Mouse (Mus musculus) thymus, postnatal 0 days (tissue): Measurements from ENCODE around the gene 1700001P01Rik. TPM values are rescaled to one million over a fixed set of nuclear protein-coding genes. Genes with fewer than 3 reads are reported as not detected.

Experiments used
- microRNA-seq: library from miRNA; unstranded; fragments of <30 nt; microRNA quantifications from one replicate; pipeline ENCODE4, GENCODE M21; 2016; ENCODE audit warnings: borderline number of aligned reads
- polyA plus RNA-seq: library from polyadenylated mRNA; unstranded; fragments of >200 nt; fragmentation: Nextera tagmentation; extraction: Ambion mirVana; gene quantifications from 2 replicates; pipeline ENCODE4 v1.2.1, GENCODE M21; 2015

The 1700001P01Rik gene
- polyA plus RNA-seq, 1 experiment from 2014 or later: not detected

Small RNA genes within 50 kb of the gene (microRNA-seq; reads per million reads assigned to microRNA genes)
- not detected for gene Mir8102

Other genes starting within 250 kb of the 1700001P01Rik start
- 0.05 and 0.06 TPM in 2 replicates for gene Srcin1, start 199.7 kb downstream of the 1700001P01Rik start, polyA plus RNA-seq
- gene Epop, start 146.2 kb downstream of the 1700001P01Rik start, polyA plus RNA-seq: 1.8 and 2.2 TPM in 2 replicates
- 1.9 and 2.4 TPM in 2 replicates for gene Mllt6, start 112.5 kb downstream of the 1700001P01Rik start, polyA plus RNA-seq
- gene Cisd3, start 90.1 kb downstream of the 1700001P01Rik start, polyA plus RNA-seq: 35.0 and 40.4 TPM in 2 replicates
- 4.8 and 5.4 TPM in 2 replicates for gene Pcgf2, start 75.4 kb downstream of the 1700001P01Rik start, polyA plus RNA-seq
- 711 and 747 TPM in 2 replicates for gene Psmb3, start 72.5 kb downstream of the 1700001P01Rik start, polyA plus RNA-seq
- 2.5 and 2.6 TPM in 2 replicates for gene Pip4k2b, start 31.2 kb downstream of the 1700001P01Rik start, polyA plus RNA-seq
- gene Cwc25, start 9.4 kb downstream of the 1700001P01Rik start, polyA plus RNA-seq: 17.7 and 18.5 TPM in 2 replicates
- 766 and 768 TPM in 2 replicates for gene Rpl23, start 6.5 kb upstream of the 1700001P01Rik start, polyA plus RNA-seq
- 98.7 and 108 TPM in 2 replicates for gene Lasp1, start 23.1 kb upstream of the 1700001P01Rik start, polyA plus RNA-seq
- gene B230217C12Rik, start 64.9 kb upstream of the 1700001P01Rik start, polyA plus RNA-seq: 4.5 and 5.0 TPM in 2 replicates
- 0.70 and 0.75 TPM in 2 replicates for gene Fbxo47, start 108.2 kb upstream of the 1700001P01Rik start, polyA plus RNA-seq
- gene Plxdc1, start 210.5 kb upstream of the 1700001P01Rik start, polyA plus RNA-seq: 36.6 and 42.0 TPM in 2 replicates
- 201 and 211 TPM in 2 replicates for gene Arl5c, start 220.3 kb upstream of the 1700001P01Rik start, polyA plus RNA-seq
- 3.9 and 5.0 TPM in 2 replicates for gene Cacnb1, start 247.1 kb upstream of the 1700001P01Rik start, polyA plus RNA-seq